Mouse (Mus musculus): Measurements from ENCODE around the gene Nr4a2.

Gene Nr4a2

DNA sequence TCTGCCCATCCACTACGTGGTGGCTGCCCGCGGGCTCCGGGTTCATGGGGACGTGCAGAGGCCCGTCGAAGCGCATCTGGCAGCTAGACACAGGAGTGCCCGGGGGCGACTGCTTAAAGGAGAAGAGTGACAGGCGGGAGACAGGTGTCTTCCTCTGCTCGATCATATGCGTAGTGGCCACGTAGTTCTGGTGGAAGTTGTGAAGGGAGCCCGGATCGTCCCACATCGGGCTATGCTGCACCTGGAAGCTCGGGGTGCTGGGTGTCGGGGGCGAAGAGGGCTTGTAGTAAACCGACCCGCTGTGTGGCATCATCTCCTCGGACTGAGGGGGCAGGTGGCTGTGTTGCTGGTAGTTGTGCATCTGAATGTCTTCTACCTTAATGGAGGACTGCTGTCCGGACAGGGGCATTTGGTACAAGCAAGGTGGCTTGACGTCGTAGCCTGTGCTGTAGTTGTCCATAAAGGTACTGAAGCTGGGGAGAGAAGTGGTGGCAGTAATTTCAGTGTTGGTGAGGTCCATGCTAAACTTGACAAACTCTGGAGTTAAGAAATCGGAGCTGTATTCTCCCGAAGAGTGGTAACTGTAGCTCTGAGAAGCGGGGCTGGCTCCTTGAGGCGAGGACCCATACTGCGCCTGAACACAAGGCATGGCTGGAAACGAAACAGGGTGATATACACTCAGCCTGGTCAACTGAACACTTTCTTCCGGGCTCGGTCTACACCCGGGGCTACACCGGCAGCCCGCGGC, 11.8 kb downstream of the Nr4a2 start:
- no peak for DNase-seq (ENCODE audit: low read depth, low spot score)

DNA sequence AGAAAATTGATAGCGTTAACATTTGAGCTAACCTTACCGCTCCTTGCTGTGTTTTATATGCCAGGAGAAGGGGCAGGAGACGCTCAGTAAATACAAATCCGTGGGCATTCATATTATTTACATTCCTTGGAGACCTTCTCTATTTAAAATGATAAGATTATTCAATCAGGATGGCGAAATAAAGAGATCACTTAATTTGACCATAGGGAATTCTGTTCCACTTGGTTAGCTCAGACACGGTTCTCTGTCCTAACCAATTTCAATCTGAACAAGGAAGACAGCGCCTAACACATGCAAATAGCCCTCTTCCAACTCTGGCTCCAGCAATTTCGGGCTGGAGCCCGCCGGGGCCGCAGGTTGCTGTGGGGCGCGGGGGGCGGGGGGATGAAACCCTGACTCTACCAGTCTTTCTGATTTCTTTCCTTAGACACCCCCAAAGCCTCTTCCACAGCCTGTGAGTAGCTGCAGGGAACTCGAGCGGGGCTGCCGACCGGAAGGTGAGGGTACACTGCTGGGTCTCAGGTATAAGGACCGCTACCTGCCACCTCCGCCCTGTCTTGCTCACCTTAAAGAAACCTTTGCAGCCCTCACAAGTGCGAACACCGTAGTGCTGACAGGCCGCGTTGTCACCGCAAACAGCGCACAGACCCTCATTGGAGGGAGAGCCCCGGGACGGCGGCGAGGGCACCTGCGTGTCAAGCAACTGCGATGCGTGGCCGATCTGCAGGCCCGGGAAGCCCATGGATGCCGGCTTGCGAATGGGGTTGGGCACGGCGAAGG, 12.6 kb downstream of the Nr4a2 start:
- no peak for DNase-seq (ENCODE audit: low read depth, low spot score)

DNA sequence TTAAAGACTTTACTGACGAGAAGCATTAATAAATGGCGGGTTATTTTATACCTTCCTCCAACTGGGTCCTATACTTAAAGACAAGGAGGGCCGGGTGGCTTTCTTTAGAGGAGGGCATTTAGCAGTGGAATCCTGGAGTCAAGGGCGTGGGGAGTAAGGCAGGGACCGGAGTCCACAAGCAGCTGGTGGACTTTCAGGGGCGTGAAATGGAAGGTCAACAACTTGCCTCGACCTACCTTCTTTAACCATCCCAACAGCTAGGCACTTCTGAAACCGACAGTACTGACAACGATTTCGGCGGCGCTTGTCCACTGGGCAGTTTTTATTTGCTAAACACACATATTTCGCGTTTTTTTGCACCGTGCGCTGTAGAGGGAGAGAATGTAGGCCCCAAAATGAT, 13.4 kb downstream of the Nr4a2 start:
- no peak for DNase-seq (ENCODE audit: low read depth, low spot score)

DNA sequence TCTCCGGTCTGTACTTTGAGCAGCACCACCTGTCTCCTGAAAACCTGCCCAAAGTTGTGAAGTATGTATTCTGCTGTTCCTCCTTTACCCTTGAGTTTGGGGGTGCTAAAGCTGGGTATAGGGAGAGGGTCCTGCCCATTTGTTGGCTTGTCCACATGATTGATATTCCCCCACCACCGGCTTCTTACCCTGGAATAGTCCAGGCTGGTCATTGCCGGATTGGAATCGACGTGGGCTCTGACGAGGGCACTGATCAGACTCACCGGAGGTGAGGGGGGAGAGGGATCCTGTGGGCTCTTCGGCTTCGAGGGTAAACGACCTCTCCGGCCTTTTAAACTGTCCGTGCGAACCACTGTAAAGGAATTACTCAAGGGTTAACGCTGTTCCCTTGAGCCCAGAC, 13.9 kb downstream of the Nr4a2 start:
- DNase-seq (ENCODE audit: low read depth, low spot score) = no peak

DNA sequence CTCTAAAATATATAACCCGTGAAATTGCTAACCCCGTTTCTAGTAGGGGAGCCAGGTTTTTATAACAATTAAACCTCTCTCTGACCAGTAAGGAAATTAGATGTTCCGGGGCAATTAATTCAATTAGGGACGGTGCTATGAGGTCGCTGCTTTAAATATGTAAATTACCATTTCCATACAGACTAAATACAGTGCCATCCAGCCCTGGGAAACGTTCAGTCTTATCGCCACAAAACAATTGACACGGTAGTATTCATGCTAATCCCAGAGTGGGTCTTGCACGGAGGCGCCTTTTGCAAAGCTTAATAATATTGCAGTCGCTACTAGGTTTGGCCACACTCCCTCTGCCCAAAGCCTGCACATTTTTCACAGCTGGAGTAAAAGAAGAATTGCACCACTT, 14.5 kb downstream of the Nr4a2 start:
- DNase-seq (ENCODE audit: low read depth, low spot score) = no peak

DNA sequence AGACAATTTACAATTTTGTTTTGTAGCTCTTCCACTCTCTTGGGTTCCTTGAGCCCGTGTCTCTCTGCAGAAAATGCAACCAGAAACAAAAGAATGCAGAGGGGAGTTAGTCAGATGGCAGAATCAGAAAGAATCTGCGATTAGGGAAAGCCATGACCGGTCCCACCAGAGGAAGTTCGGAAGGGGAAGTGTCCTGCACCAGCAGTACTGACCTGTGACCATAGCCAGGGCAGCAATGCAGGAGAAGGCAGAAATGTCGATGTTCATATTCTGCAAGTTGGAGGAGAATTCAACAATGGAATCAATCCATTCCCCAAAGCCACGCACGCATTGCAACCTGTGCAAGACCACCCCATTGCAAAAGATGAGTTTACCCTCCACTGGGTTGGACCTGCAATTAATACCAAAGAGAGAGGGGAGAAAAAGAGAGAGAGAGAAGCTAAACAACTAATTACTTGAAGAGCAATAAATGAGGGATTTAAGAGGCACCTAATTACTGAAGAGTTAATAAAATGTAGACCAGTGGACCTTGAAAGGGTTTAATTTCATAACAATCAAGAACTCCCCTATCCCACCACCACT, 15.4 kb downstream of the Nr4a2 start:
- DNase-seq (ENCODE audit: low read depth, low spot score) = no peak

DNA sequence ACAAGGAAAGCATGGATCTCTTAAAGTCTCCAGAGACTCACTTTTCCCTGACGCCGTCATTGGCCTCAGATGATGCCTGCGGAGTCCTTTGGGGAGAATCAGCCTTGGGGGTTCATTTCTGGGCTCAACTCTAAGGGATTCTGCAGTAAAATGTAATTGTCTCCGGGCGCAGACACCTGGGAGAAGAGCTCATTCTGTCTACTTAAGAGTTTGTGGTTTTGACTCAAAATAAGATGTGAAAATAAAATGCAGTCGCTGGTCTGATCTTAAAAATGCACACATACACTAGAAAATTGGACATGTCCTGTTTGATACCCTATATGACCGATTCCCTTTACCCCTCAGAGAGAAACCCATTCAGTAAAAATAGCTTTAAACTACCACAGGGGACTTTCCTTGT, 18.4 kb downstream of the Nr4a2 start:
- DNase-seq (ENCODE audit: low read depth, low spot score) = no peak

DNA sequence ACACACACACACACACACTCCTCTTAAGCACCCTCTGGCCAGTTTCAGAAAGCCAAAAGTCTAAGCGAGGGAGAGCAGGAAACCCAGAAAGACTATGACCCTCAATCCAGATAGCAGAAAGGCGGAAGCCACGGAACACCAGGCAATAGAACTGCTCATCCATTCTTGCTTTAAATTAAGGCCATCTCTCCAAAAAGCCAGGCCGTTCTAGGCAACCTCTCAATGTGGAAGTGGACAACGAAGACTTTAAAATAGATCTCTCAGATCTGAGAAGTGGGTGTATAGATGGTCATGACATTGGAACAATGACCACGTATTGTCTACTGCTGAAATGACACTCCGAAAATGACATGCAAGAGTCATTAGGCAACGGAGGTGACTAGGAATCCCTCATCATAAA, 19.1 kb downstream of the Nr4a2 start:
- no peak for DNase-seq (ENCODE audit: low read depth, low spot score)

DNA sequence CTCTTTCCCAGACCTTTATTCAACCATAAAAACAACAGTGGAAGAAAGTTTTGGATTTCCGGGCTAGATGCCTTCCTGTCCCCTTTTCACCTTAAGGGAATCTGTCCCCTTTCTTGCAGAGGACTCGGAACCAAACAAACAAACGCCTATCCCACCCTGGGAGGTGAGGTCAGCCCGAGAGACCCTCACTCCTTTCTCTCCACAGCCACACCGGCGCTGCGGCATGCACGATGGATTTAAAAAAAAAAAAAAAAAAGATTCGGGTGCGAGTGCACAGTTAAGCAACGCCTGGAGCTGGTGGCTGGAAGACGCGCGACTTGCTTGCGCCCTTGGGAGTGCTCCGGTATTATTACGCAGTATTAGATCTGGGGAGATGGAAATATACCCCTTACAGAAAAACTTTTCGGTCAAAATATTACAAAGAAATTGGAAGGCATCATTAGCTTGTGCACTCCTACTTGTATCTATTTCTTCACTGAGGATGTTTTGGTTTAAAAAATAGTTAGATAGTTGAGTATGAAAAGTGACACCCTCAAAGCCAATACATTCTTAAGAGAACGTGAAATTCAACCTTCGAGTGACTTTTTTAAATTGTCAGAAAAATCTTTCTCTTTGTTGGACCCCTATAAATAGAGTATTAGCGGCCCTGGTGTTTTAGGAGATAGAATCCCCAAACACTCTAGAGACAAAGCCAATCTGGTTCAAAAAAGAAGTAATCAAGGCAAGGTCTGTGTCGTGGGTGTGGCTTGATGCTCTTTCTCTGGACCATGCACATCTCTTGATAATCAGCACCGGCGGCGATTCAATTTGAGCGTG, 19.8 kb downstream of the Nr4a2 start:
- no peak for DNase-seq (ENCODE audit: low read depth, low spot score)

DNA sequence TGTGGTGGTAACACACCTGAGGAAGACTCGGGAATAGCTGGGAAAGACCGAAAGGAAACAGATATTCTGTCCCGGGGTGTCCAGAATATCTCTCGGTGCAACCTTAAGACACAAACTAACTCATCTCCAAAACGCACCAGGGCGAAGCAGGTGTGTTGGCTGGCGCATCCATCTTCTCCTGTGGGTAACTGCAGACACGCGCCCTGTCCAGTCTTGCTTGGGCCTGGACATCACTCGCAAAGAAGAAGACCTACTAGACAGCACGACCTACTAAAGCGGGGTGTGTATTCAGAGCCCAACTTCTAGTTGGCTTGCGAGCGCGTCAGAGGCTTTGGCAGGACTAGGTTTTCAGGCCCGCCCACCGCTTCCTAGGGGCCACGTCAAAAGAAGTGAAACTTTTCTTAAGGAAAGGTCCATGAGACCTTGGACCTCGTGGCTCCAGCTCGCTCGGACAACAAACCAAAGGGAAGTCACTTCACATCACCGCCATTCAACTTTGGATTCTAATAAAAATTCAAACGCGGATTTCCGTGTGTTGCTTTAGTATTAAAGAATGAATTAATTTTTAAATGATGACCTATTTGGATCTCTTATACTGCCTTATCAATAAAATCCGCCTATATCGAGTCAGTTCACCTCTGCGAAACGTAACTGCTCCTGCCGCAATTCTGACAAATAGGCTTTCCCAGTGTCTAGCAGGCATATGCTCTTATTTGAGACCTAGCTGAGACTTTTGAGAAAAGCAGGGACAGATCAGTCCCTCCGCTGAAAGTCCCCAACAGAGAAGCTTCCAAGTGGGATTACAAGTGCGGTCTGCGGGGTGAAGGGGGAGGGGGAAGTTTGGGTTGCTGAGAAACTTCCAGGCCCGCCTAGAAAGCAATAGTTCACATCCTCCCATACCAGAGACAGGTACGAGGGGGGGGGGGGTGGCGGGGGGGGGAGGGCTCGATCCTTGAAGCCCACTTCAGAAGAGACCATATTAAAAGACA, 20.7 kb downstream of the Nr4a2 start:
- DNase-seq (ENCODE audit: low read depth, low spot score) = no peak

DNA sequence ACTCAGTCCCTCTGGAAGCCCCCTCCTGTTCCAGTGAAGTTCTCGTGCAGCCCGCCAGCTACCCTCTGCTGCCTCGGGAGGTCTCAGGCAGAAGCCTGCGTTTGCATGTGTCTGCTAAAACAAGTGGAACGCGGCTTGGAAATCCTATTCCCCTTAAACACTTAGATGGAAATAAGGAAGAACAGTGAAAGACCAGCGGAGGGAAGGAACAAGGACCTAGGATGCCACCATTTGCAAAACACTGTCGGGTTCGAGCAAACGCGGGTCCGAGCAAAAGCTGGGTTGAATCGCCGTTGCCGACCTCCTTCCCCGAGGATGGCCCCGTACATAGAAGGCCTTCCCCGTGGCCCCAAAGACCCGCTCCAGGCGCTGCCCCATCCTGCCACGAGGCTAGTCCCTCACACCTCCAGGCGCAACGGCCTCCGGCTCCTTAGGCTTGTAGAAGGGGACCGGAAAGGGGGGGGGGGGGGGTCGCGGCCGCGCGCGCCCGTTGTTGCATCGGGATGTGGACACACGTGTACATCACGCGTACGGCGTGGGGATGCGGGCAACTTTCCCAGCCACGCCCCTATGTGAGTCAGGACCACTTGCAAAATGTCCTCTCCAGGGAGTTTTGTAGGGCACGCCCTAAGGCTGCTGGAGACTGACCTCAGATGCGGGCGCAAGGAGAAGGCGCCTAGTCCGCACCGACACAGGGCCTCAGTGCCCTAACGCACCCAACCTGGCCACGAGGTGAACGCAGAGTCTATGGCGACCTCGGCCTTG, 21.5 kb downstream of the Nr4a2 start:
- no peak for DNase-seq (ENCODE audit: low read depth, low spot score)

DNA sequence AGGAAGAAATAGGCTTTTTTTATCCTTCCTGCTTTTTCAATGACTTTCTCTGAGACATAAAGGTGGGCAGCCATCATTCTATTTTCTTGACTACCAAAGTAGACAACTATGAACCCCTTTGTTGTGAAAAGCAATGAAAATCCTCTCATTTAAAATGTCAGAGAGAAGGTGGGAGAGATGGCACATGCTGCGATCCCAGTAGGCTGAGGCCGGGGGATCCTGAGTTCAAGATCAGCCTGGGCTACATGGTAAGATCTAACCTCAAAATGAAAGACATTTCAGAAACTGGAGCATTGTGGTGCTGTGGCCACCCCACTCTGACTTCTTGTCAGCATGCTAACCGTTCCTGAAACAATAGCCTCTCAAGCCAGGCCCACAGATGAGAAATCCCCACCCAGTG, 23.6 kb downstream of the Nr4a2 start:
- no peak for DNase-seq (ENCODE audit: low read depth, low spot score)

DNA sequence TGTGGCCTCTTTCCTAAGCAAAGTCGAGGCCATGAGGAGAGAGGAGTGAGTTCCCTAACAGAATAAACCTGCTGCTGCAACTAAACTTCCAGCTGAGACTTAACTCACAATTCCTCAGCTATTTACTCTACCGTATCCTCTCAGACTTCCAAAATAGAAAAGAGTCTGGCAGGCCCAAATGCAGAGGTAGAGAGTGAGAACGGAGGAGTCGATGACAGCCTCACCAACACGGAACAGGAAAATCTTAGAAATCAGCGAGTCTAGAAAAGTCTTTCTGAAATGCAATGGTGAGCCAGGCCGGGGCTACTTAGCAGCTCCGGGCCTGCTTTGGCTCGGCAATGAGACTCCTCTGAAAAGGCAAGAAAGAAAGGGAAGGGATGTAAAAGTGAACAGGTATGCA, 51.4 kb downstream of the Nr4a2 start:
- DNase-seq (ENCODE audit: low read depth, low spot score) = no peak

DNA sequence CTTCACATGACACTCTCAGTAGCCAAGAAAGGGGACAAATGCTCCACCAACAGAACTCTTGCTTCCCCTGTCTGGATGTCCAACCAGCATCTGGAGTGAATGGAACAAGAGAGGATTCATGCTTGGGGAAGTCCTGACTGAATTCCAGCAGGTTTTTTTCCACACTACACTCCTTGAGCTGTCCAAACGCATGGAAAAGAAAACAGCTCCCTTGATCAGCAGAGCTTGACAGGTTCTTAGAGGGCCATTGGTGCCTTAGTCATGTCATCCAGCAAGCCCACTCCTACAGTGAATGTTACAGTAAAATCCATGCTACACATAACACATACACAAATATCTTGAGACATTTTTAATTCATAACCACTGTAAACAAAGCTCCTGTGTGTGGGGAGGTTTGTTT, 60.3 kb downstream of the Nr4a2 start:
- no peak for DNase-seq (ENCODE audit: low read depth, low spot score)

All from embryo, embryonic 11.5 days (tissue).